Mouse (Mus musculus): Measurements from ENCODE around the gene Zfp513. TPM values are rescaled to one million over a fixed set of nuclear protein-coding genes. Genes with fewer than 3 reads are reported as not detected.
A peak's percentile ranks its signal among the peaks of the same experiment; 100 is the strongest.

Gene Zfp513
- 8.2 and 9.0 TPM in 2 replicates for polyA plus RNA-seq (2015; fragmentation: Nextera tagmentation; extraction: Ambion mirVana)

DNA sequence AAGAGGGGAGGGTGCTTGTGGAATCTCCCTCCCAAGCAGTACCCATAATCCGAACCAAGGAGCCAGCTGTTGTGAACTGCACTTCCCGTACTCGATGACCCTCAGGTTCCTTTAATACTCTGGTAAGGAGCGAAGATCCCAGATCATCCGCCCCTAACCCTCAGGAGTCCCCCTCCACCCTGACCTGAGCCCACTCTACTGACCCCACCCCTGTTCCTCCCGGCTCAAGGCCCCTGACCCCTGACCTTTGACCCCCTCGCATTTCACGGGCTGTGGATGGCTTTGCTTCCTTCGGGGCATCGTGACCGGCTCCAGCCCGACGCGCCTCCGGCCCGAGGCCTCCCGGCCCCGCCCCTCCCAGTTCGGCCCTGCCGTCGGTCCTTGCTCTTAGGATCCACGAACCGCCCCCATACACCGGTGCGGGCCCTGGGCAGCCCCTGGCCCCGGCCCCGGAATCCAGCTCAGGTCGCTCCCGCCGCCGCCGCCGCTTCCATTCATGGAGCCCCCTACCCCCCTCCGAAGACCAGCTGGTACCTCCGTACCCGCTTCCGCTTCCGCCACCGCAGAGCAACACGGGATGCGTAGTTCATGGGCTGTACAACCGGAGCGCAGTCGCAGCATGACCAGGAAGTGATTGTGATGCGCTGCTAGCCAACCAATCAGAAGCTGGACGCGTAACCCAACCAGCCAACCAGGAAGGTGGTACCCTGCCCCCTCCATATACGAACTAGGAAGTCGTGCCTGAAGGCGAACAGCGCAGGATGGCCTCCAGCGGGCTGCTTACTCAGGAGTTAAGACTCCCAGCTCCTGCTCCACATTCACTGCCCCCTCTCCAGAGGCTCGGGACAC is at the start of gene Zfp513:
TSS of gene Zfp513 (minus strand) at position 562 of the 849 bp plus-strand sequence.
- Histone ChIP-seq H3K27ac (peak within 1 kb of the TSS; percentile 84), H3K4me3 (peak within 1 kb of the TSS; percentile 92), H3K36me3 (peaks cover 76% of the 10 kb centered on the region), H3K9me3 (peaks cover 5% of the 10 kb centered on the region; the same call in 1 of the 2 replicates), H3K4me1 (peaks cover 30% of the 10 kb centered on the region), H3K27me3 (no peaks in the 10 kb centered on the region), H3K4me2 (peak within 1 kb of the TSS; percentile 80), H3K9ac (peak within 1 kb of the TSS; percentile 95)
- 0% methylated on average over 52 of the region's 53 CpGs for WGBS
- peak; percentile 95 for ATAC-seq (ENCODE audit: insufficient number of reproducible peaks, low FRiP score, low TSS enrichment, low read depth)

DNA sequence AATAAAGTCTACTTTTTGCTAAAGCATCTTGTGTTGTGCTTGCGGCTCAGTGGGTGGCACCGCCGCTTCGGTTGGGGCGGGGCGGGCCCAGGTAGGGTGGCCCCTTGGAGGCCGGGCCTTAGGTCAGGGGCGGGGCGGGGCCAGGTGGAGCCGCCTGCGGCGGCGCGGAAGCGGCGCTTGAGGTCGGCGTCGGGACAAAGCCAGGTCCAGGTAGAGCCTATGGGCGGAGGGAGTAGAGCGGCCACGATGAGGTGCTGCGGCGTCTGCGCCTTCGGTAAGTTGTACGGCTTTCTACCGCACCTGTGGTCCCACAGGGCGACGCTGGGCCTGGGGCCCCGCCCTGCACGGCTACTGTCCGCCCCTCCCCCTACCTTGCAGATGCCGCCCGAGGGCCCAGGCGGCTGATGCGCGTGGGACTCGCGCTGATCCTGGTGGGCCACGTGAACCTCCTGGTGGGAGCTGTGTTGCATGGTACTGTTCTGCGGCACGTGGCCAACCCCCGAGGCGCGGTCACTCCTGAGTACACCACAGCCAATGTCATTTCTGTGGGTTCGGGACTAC is 49.5 kb upstream of the Zfp513 start, which contains the start of gene Krtcap3:
TSS of gene Krtcap3 (plus strand) at position 151 of the 561 bp plus-strand sequence.
- WGBS = 14% methylated on average over 47 of the region's 47 CpGs
- ATAC-seq (ENCODE audit: insufficient number of reproducible peaks, low FRiP score, low TSS enrichment, low read depth) = 0 out of 2 replicates have a peak, but pooled peaks have one; percentile 21
- H3K4me2 ChIP-seq = peak within 1 kb of the TSS; percentile 43

DNA sequence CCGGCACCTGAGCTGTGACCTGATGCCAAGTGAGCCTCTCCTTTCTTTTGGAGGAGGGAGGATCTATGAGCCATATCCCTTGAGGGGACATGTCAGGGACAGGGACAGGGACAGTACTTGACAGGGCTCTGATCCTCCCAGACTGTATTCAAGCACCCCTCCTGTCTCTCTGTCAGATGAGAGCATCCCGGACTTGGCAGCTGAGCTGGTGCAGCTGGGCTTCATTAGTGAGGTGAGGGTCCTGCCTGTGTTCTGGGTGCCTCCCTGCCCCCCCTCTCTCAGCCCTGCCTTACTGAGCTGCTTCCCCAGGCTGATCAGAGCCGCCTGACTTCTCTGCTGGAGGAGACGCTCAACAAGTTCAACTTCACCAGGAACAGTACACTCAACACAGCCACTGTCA is 48.6 kb upstream of the Zfp513 start:
- Histone ChIP-seq H3K9me3 (no peaks in the 10 kb centered on the region), H3K36me3 (peaks cover 80% of the 10 kb centered on the region), H3K27me3 (no peaks in the 10 kb centered on the region), H3K9ac (no peak overlapping the region), H3K27ac (peak overlapping the region; percentile 44; the same call in 1 of the 2 replicates), H3K4me1 (peaks cover 43% of the 10 kb centered on the region), H3K4me3 (no peak overlapping the region), H3K4me2 (0 out of 2 replicates have a peak overlapping the region, but pooled peaks have one; percentile 43)
- WGBS = 32% methylated on average over 4 of the region's 4 CpGs
- ATAC-seq (ENCODE audit: insufficient number of reproducible peaks, low FRiP score, low TSS enrichment, low read depth) = no peak

More for the DNA sequence above, 49.5 kb upstream of the Zfp513 start, which contains the start of gene Krtcap3:
- H3K36me3 ChIP-seq = peaks cover 76% of the 10 kb centered on the region
- peaks cover 43% of the 10 kb centered on the region for H3K4me1 ChIP-seq
- no peaks in the 10 kb centered on the region for H3K27me3 ChIP-seq
- H3K9me3 ChIP-seq = no peaks in the 10 kb centered on the region
- 0 out of 2 replicates have a peak within 1 kb of the TSS, but pooled peaks have one; percentile 15 for H3K9ac ChIP-seq
- H3K27ac ChIP-seq = peak within 1 kb of the TSS; percentile 67
- H3K4me3 ChIP-seq = peak within 1 kb of the TSS; percentile 35

GRCm38 (mm10) chr5:31242191-31242590 is 40.1 kb upstream of the Zfp513 start:
- peaks cover 36% of the 10 kb centered on the region for H3K36me3 ChIP-seq
- ATAC-seq (ENCODE audit: insufficient number of reproducible peaks, low FRiP score, low TSS enrichment, low read depth) = no peak
- peak overlapping the region; percentile 77 for H3K4me2 ChIP-seq
- peaks cover 6% of the 10 kb centered on the region for H3K4me1 ChIP-seq
- peak overlapping the region; percentile 99; the same call in 1 of the 2 replicates for H3K9ac ChIP-seq
- H3K27ac ChIP-seq = 0 out of 2 replicates have a peak overlapping the region, but pooled peaks have one; percentile 99
- peak overlapping the region; percentile 99 for H3K4me3 ChIP-seq
- 18% methylated on average over 10 of the region's 10 CpGs for WGBS
- no peaks in the 10 kb centered on the region for H3K9me3 ChIP-seq
- H3K27me3 ChIP-seq = no peaks in the 10 kb centered on the region

DNA sequence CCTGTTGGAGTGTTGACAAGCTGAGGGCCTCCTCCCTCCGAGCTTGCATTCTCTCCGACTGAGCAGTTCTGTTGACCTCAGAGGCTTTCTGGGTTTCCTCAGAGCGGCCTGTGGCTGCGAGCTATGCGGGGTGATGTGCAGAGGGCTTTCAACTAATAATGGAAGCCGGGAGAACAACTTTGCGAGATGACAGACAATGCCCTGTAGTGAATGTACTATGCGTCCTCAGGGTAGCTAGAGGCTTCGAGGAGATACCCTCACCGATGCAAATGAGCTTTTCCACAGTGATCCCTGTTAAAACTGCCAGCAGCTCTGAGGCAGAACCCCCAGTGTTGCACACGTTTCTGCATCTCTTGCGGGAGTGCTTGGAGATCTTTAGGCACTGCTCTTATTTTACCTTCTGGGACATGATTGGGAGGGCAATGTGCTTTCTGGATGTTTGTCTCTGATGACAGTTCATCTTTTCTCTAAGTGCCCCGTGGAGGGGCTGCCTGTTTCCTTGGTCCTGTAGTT is 39.5 kb upstream of the Zfp513 start:
- peak overlapping the region; percentile 99 for H3K27ac ChIP-seq
- peaks cover 30% of the 10 kb centered on the region for H3K36me3 ChIP-seq
- H3K9me3 ChIP-seq = no peaks in the 10 kb centered on the region
- under 1% methylated on average over 13 of the region's 13 CpGs for WGBS
- peak overlapping the region; percentile 77 for H3K4me2 ChIP-seq
- peak overlapping the region; percentile 99 for H3K9ac ChIP-seq
- H3K27me3 ChIP-seq = no peaks in the 10 kb centered on the region
- peaks cover 6% of the 10 kb centered on the region for H3K4me1 ChIP-seq
- ATAC-seq (ENCODE audit: insufficient number of reproducible peaks, low FRiP score, low TSS enrichment, low read depth) = no peak
- H3K4me3 ChIP-seq = peak overlapping the region; percentile 99

- no peaks in the 10 kb centered on the region for H3K27me3 ChIP-seq
- H3K9me3 ChIP-seq = no peaks in the 10 kb centered on the region
- H3K4me3 ChIP-seq = peak within 1 kb of the TSS; percentile 99
- peak; percentile 98 for ATAC-seq (ENCODE audit: insufficient number of reproducible peaks, low FRiP score, low TSS enrichment, low read depth)
- under 1% methylated on average over 93 of the region's 103 CpGs for WGBS
- H3K27ac ChIP-seq = peak within 1 kb of the TSS; percentile 99
- H3K4me2 ChIP-seq = peak within 1 kb of the TSS; percentile 77
- H3K9ac ChIP-seq = peak within 1 kb of the TSS; percentile 99
- peaks cover 6% of the 10 kb centered on the region for H3K4me1 ChIP-seq
- H3K36me3 ChIP-seq = peaks cover 23% of the 10 kb centered on the region
These were observed 38.8 kb upstream of the Zfp513 start, which contains the start of the genes Nrbp1 and Gm9970 for GRCm38 (mm10) chr5:31240637-31241521. Gene Nrbp1 (plus strand): TSS chr5:31240864. Gene Gm9970 (minus strand): TSS chr5:31241232.

GRCm38 (mm10) chr5:31226641-31227040 is 24.5 kb upstream of the Zfp513 start:
- no peaks in the 10 kb centered on the region for H3K36me3 ChIP-seq
- no peaks in the 10 kb centered on the region for H3K4me1 ChIP-seq
- WGBS = 58% methylated on average over 1 of the region's 1 CpGs
- H3K9ac ChIP-seq = no peak overlapping the region
- no peaks in the 10 kb centered on the region for H3K27me3 ChIP-seq
- H3K4me3 ChIP-seq = no peak overlapping the region
- no peak overlapping the region for H3K4me2 ChIP-seq
- no peak overlapping the region for H3K27ac ChIP-seq
- no peak for ATAC-seq (ENCODE audit: insufficient number of reproducible peaks, low FRiP score, low TSS enrichment, low read depth)
- H3K9me3 ChIP-seq = no peaks in the 10 kb centered on the region

GRCm38 (mm10) chr5:31222696-31223095 is 20.6 kb upstream of the Zfp513 start:
- Histone ChIP-seq H3K4me3 (no peak overlapping the region), H3K4me1 (peaks cover 16% of the 10 kb centered on the region; the same call in 1 of the 2 replicates), H3K36me3 (no peaks in the 10 kb centered on the region), H3K4me2 (no peak overlapping the region), H3K9me3 (no peaks in the 10 kb centered on the region), H3K27me3 (no peaks in the 10 kb centered on the region), H3K27ac (no peak overlapping the region), H3K9ac (no peak overlapping the region)
- ATAC-seq (ENCODE audit: insufficient number of reproducible peaks, low FRiP score, low TSS enrichment, low read depth) = no peak
- WGBS = 88% methylated on average over 9 of the region's 9 CpGs

GRCm38 (mm10) chr5:31221304-31221945 is 19.3 kb upstream of the Zfp513 start:
- H3K27ac ChIP-seq = peak overlapping the region; percentile 93
- H3K4me2 ChIP-seq = peak overlapping the region; percentile 78
- H3K4me3 ChIP-seq = peak overlapping the region; percentile 99
- no peaks in the 10 kb centered on the region for H3K27me3 ChIP-seq
- H3K9ac ChIP-seq = peak overlapping the region; percentile 68
- no peak for ATAC-seq (ENCODE audit: insufficient number of reproducible peaks, low FRiP score, low TSS enrichment, low read depth)
- no peaks in the 10 kb centered on the region for H3K9me3 ChIP-seq
- 14% methylated on average over 11 of the region's 11 CpGs for WGBS
- H3K4me1 ChIP-seq = peaks cover 16% of the 10 kb centered on the region; the same call in 1 of the 2 replicates
- no peaks in the 10 kb centered on the region for H3K36me3 ChIP-seq

- Histone ChIP-seq H3K4me1 (peaks cover 16% of the 10 kb centered on the region; the same call in 1 of the 2 replicates), H3K9ac (peak within 1 kb of the TSS; percentile 92), H3K9me3 (no peaks in the 10 kb centered on the region), H3K27me3 (no peaks in the 10 kb centered on the region), H3K36me3 (no peaks in the 10 kb centered on the region), H3K27ac (peak within 1 kb of the TSS; percentile 93), H3K4me2 (peak within 1 kb of the TSS; percentile 78), H3K4me3 (peak within 1 kb of the TSS; percentile 99)
- under 1% methylated on average over 70 of the region's 70 CpGs for WGBS
- peak; percentile 95 for ATAC-seq (ENCODE audit: insufficient number of reproducible peaks, low FRiP score, low TSS enrichment, low read depth)
These were observed 18.6 kb upstream of the Zfp513 start, which contains the start of gene Ppm1g for GRCm38 (mm10) chr5:31220448-31221303. Gene Ppm1g (minus strand): TSS chr5:31220687.

Measured in limb, embryonic 15.5 days (tissue).